Mouse (Mus musculus): ENCODE data around the gene Plpp3.

The Plpp3 gene

GRCm38 (mm10) chr4:105158651-105159530, 1.7 kb downstream of the Plpp3 start:
- peak; percentile 20 for DNase-seq (ENCODE audit: inconsistent ontology term)

- no peak for DNase-seq (ENCODE audit: inconsistent ontology term)
Observed at GRCm38 (mm10) chr4:105159531-105159870, 2.4 kb downstream of the Plpp3 start.

GRCm38 (mm10) chr4:105160470-105160869, 3.3 kb downstream of the Plpp3 start:
- no peak for DNase-seq (ENCODE audit: inconsistent ontology term)

- no peak for DNase-seq (ENCODE audit: inconsistent ontology term)
Observed at GRCm38 (mm10) chr4:105162014-105162413, 4.9 kb downstream of the Plpp3 start.

GRCm38 (mm10) chr4:105162676-105163075, 5.5 kb downstream of the Plpp3 start:
- DNase-seq (ENCODE audit: inconsistent ontology term): no peak

GRCm38 (mm10) chr4:105163981-105164411, 6.8 kb downstream of the Plpp3 start:
- no peak for DNase-seq (ENCODE audit: inconsistent ontology term)

- DNase-seq (ENCODE audit: inconsistent ontology term): no peak
Observed at GRCm38 (mm10) chr4:105164952-105165351, 7.8 kb downstream of the Plpp3 start.

- DNase-seq (ENCODE audit: inconsistent ontology term): peak; percentile 69
Observed at GRCm38 (mm10) chr4:105169093-105169571, 12.0 kb downstream of the Plpp3 start.

GRCm38 (mm10) chr4:105169826-105170810, 13.0 kb downstream of the Plpp3 start:
- no peak for DNase-seq (ENCODE audit: inconsistent ontology term)

- DNase-seq (ENCODE audit: inconsistent ontology term): no peak
Observed at GRCm38 (mm10) chr4:105170811-105171401, 13.8 kb downstream of the Plpp3 start.

GRCm38 (mm10) chr4:105171432-105171831, 14.3 kb downstream of the Plpp3 start:
- DNase-seq (ENCODE audit: inconsistent ontology term): no peak

- DNase-seq (ENCODE audit: inconsistent ontology term): no peak
Observed at GRCm38 (mm10) chr4:105174778-105175177, 17.6 kb downstream of the Plpp3 start.

GRCm38 (mm10) chr4:105175255-105176035, 18.3 kb downstream of the Plpp3 start:
- DNase-seq (ENCODE audit: inconsistent ontology term): peak; percentile 93

GRCm38 (mm10) chr4:105181014-105181658, 24.0 kb downstream of the Plpp3 start:
- DNase-seq (ENCODE audit: inconsistent ontology term): peak; percentile 90

GRCm38 (mm10) chr4:105181659-105182167, 24.6 kb downstream of the Plpp3 start:
- no peak for DNase-seq (ENCODE audit: inconsistent ontology term)

- no peak for DNase-seq (ENCODE audit: inconsistent ontology term)
Observed at GRCm38 (mm10) chr4:105182249-105182648, 25.1 kb downstream of the Plpp3 start.

GRCm38 (mm10) chr4:105184490-105184889, 27.3 kb downstream of the Plpp3 start:
- DNase-seq (ENCODE audit: inconsistent ontology term): no peak

GRCm38 (mm10) chr4:105184924-105185323, 27.8 kb downstream of the Plpp3 start:
- no peak for DNase-seq (ENCODE audit: inconsistent ontology term)

GRCm38 (mm10) chr4:105186654-105187053, 29.5 kb downstream of the Plpp3 start:
- DNase-seq (ENCODE audit: inconsistent ontology term): no peak

GRCm38 (mm10) chr4:105187873-105188272, 30.7 kb downstream of the Plpp3 start:
- DNase-seq (ENCODE audit: inconsistent ontology term): no peak
